Mouse (Mus musculus) embryonic fibroblast, embryonic 13.5 days (primary cell): ENCODE measurements around the gene Nme7.

Experiments
- CTCF ChIP-seq: IDR thresholded peaks from 2 replicates; pipeline ENCODE4 v1.5.1; 2011; ENCODE audit warnings: mild to moderate bottlenecking, control low read depth, low read length, moderate library complexity, borderline replicate concordance; ENCODE audit not compliant: insufficient read depth
- POLR2A ChIP-seq: IDR thresholded peaks from 2 replicates; pipeline ENCODE4 v1.6.1; 2011; ENCODE audit warnings: low read depth, mild to moderate bottlenecking, control low read depth, low read length, moderate library complexity

- TF ChIP-seq CTCF (no peak), POLR2A (no peak)
Measured at GRCm38 (mm10) chr1:164321408-164321807, 17.5 kb downstream of the Nme7 start.
